8 mouse cellular contexts compared by ENCODE assay signal in genomic region chr4:151108028-151108771, GRCm38 (mm10). TPM values are rescaled to one million over a fixed set of nuclear protein-coding genes. Genes with fewer than 3 reads are reported as not detected.
A peak's percentile ranks its signal among the peaks of the same experiment; 100 is the strongest.
DNase-seq lines count a peak whose midpoint lies in the region; ATAC-seq lines count a peak whose summit lies in the region.

No protein-coding gene starts in this region.

- H3K4me1 ChIP-seq in forebrain, embryonic 13.5 days = peaks cover 52% of the 10 kb centered on the region
- peaks cover 12% of the 10 kb centered on the region for H3K4me1 ChIP-seq in heart, embryonic 16.5 days (ENCODE audit: control insufficient read depth, insufficient read depth, low read length)
- peaks cover 10% of the 10 kb centered on the region for H3K4me1 ChIP-seq in liver, embryonic 13.5 days (replicated peaks)
- H3K4me1 ChIP-seq in neural tube, embryonic 11.5 days (ENCODE audit: control insufficient read depth, insufficient read depth, low read length) = 0 out of 2 replicates have a peak, but pooled peaks cover 6% of the 10 kb centered on the region
- H3K4me1 ChIP-seq in stomach, embryonic 14.5 days (ENCODE audit: control insufficient read depth, insufficient read depth, low read length) = 0 out of 2 replicates have a peak, but pooled peaks cover 5% of the 10 kb centered on the region

- H3K9me3 ChIP-seq in forebrain, embryonic 13.5 days (replicated peaks) = no peaks in the 10 kb centered on the region
- H3K9me3 ChIP-seq in heart, embryonic 16.5 days (replicated peaks; ENCODE audit: control insufficient read depth, low read length) = no peaks in the 10 kb centered on the region
- no peaks in the 10 kb centered on the region for H3K9me3 ChIP-seq in liver, embryonic 13.5 days (replicated peaks)
- no peaks in the 10 kb centered on the region for H3K9me3 ChIP-seq in neural tube, embryonic 11.5 days (ENCODE audit: control insufficient read depth, low read length)
- H3K9me3 ChIP-seq in stomach, embryonic 14.5 days (ENCODE audit: control insufficient read depth, low read depth, low read length) = no peaks in the 10 kb centered on the region

- peak; percentile 70 for DNase-seq in CD4-positive helper T cell, adult 2 months (ENCODE audit: low read depth, low spot score)
- DNase-seq in c-Kit-positive CD71-positive TER-119-negative erythroid progenitor cells, embryonic 14.5 days (ENCODE audit: low read depth) = peak; percentile 15
- DNase-seq in kidney, postnatal 14 days = peak; percentile 91
- peak; percentile 6 for DNase-seq in liver, embryonic 13.5 days
- peak; percentile 98 for DNase-seq in neural tube, embryonic 11.5 days (ENCODE audit: low spot score)

- no peaks in the 10 kb centered on the region for H3K36me3 ChIP-seq in forebrain, embryonic 13.5 days (ENCODE audit: poor library complexity, severe bottlenecking)
- no peaks in the 10 kb centered on the region for H3K36me3 ChIP-seq in heart, embryonic 16.5 days (ENCODE audit: control insufficient read depth, insufficient read depth)
- H3K36me3 ChIP-seq in liver, embryonic 13.5 days = no peaks in the 10 kb centered on the region
- no peaks in the 10 kb centered on the region for H3K36me3 ChIP-seq in neural tube, embryonic 11.5 days (ENCODE audit: control insufficient read depth, insufficient read depth, low read length)
- H3K36me3 ChIP-seq in stomach, embryonic 14.5 days (ENCODE audit: control insufficient read depth, insufficient read depth, low read length) = no peaks in the 10 kb centered on the region

- peak overlapping the region; percentile 81 for H3K4me2 ChIP-seq in forebrain, embryonic 13.5 days
- peak overlapping the region; percentile 70 for H3K4me2 ChIP-seq in heart, embryonic 16.5 days (ENCODE audit: low read depth, low read length)
- peak overlapping the region; percentile 71 for H3K4me2 ChIP-seq in liver, embryonic 13.5 days
- peak overlapping the region; percentile 97 for H3K4me2 ChIP-seq in neural tube, embryonic 11.5 days (ENCODE audit: low read depth)
- peak overlapping the region; percentile 98 for H3K4me2 ChIP-seq in stomach, embryonic 14.5 days (replicated peaks; ENCODE audit: low read depth, low read length)

- peak overlapping the region; percentile 96 for H3K27ac ChIP-seq in forebrain, embryonic 13.5 days
- H3K27ac ChIP-seq in heart, embryonic 16.5 days (ENCODE audit: low read length) = peak overlapping the region; percentile 92
- no peak overlapping the region for H3K27ac ChIP-seq in liver, embryonic 13.5 days
- peak overlapping the region; percentile 90 for H3K27ac ChIP-seq in neural tube, embryonic 11.5 days (ENCODE audit: low read depth, low read length)
- peak overlapping the region; percentile 69 for H3K27ac ChIP-seq in stomach, embryonic 14.5 days (ENCODE audit: low read length)

- under 1% methylated on average over 95 of the region's 101 CpGs for WGBS in forebrain, embryonic 13.5 days
- under 1% methylated on average over 91 of the region's 101 CpGs for WGBS in heart, embryonic 16.5 days
- 1% methylated on average over 100 of the region's 101 CpGs for WGBS in liver, embryonic 13.5 days (ENCODE audit: insufficient replicate concordance)
- WGBS in neural tube, embryonic 11.5 days = under 1% methylated on average over 86 of the region's 101 CpGs
- WGBS in stomach, embryonic 14.5 days = under 1% methylated on average over 101 of the region's 101 CpGs

- peak overlapping the region; percentile 97 for H3K9ac ChIP-seq in forebrain, embryonic 13.5 days
- peak overlapping the region; percentile 84 for H3K9ac ChIP-seq in heart, embryonic 16.5 days (ENCODE audit: low read length)
- no peak overlapping the region for H3K9ac ChIP-seq in liver, embryonic 13.5 days
- peak overlapping the region; percentile 88 for H3K9ac ChIP-seq in neural tube, embryonic 11.5 days (ENCODE audit: low read length)
- peak overlapping the region; percentile 42 for H3K9ac ChIP-seq in stomach, embryonic 14.5 days (replicated peaks; ENCODE audit: low read depth, low read length)

- no peaks in the 10 kb centered on the region for H3K27me3 ChIP-seq in forebrain, embryonic 13.5 days
- H3K27me3 ChIP-seq in heart, embryonic 16.5 days (ENCODE audit: control insufficient read depth, insufficient read depth, low read length) = peaks cover 28% of the 10 kb centered on the region
- peaks cover 71% of the 10 kb centered on the region for H3K27me3 ChIP-seq in liver, embryonic 13.5 days
- H3K27me3 ChIP-seq in neural tube, embryonic 11.5 days (ENCODE audit: control insufficient read depth, insufficient read depth, low read length) = 0 out of 2 replicates have a peak, but pooled peaks cover 7% of the 10 kb centered on the region
- peaks cover 13% of the 10 kb centered on the region; the same call in 1 of the 2 replicates for H3K27me3 ChIP-seq in stomach, embryonic 14.5 days (ENCODE audit: control insufficient read depth, insufficient read depth, low read length)

- ATAC-seq in forebrain, embryonic 13.5 days = peak; percentile 98
- ATAC-seq in heart, embryonic 16.5 days (replicated peaks; ENCODE audit: extremely low read depth, insufficient read depth, low FRiP score) = peak; percentile 98
- ATAC-seq in liver, embryonic 13.5 days (ENCODE audit: low read depth) = peak; percentile 92
- ATAC-seq in neural tube, embryonic 11.5 days (ENCODE audit: insufficient read depth, low FRiP score, low TSS enrichment) = peak; percentile 99
- ATAC-seq in stomach, embryonic 14.5 days (ENCODE audit: insufficient number of reproducible peaks, insufficient read depth, low FRiP score, low read depth) = peak; percentile 98

- peak overlapping the region; percentile 87 for H3K4me3 ChIP-seq in forebrain, embryonic 13.5 days
- peak overlapping the region; percentile 65 for H3K4me3 ChIP-seq in heart, embryonic 16.5 days (ENCODE audit: low read length)
- peak overlapping the region; percentile 56 for H3K4me3 ChIP-seq in liver, embryonic 13.5 days (replicated peaks)
- peak overlapping the region; percentile 85 for H3K4me3 ChIP-seq in neural tube, embryonic 11.5 days (ENCODE audit: low read depth, low read length)
- peak overlapping the region; percentile 59 for H3K4me3 ChIP-seq in stomach, embryonic 14.5 days (ENCODE audit: low read depth, low read length)

RNA-seq across cellular contexts. Expression of gene Gm13090, which starts 18.8 kb away (rescaled TPM):
- 0.33 TPM in 1 of 2 replicates, not detected in the other for polyA plus RNA-seq in forebrain, embryonic 13.5 days (2015; fragmentation: Nextera tagmentation; extraction: Ambion mirVana)
- 0.20 TPM in 1 of 2 replicates, not detected in the other for polyA plus RNA-seq in heart, embryonic 16.5 days (2015; fragmentation: Nextera tagmentation; extraction: Ambion mirVana)
- polyA plus RNA-seq in liver, embryonic 13.5 days (2015; fragmentation: Nextera tagmentation; extraction: Ambion mirVana) = not detected in 2 replicates
- polyA plus RNA-seq in neural tube, embryonic 11.5 days (2014; fragmentation: Nextera tagmentation; extraction: Ambion mirVana) = 0.54 TPM in 1 of 2 replicates, not detected in the other
- 0.35 TPM in 1 of 2 replicates, not detected in the other for polyA plus RNA-seq in stomach, embryonic 14.5 days (2014; fragmentation: Nextera tagmentation; extraction: Ambion mirVana)

RNA-seq across cellular contexts. Expression of gene Vamp3, which starts 50.4 kb away (rescaled TPM):
- 77.3 and 80.1 TPM in 2 replicates for polyA plus RNA-seq in forebrain, embryonic 13.5 days (2015; fragmentation: Nextera tagmentation; extraction: Ambion mirVana)
- 101 and 106 TPM in 2 replicates for polyA plus RNA-seq in heart, embryonic 16.5 days (2015; fragmentation: Nextera tagmentation; extraction: Ambion mirVana)
- 43.1 and 47.5 TPM in 2 replicates for polyA plus RNA-seq in liver, embryonic 13.5 days (2015; fragmentation: Nextera tagmentation; extraction: Ambion mirVana)
- 66.1 and 72.8 TPM in 2 replicates for polyA plus RNA-seq in neural tube, embryonic 11.5 days (2014; fragmentation: Nextera tagmentation; extraction: Ambion mirVana)
- 97.5 and 121 TPM in 2 replicates for polyA plus RNA-seq in stomach, embryonic 14.5 days (2014; fragmentation: Nextera tagmentation; extraction: Ambion mirVana)

Comparison
In these comparisons a context has a peak if more than half of its experiments do, and no peak if none do; other contexts are left out.
1. DNase-seq: peak in every context shown above with its lines; median percentile 98 in neural tube, embryonic 11.5 days; 91 in kidney, postnatal 14 days; 70 in CD4-positive helper T cell, adult 2 months; 15 in c-Kit-positive CD71-positive TER-119-negative erythroid progenitor cells, embryonic 14.5 days; 6 in liver, embryonic 13.5 days.